Mouse (Mus musculus) heart, embryonic 15.5 days (tissue): ENCODE results near the gene Gm4787. TPM values are rescaled to one million over a fixed set of nuclear protein-coding genes. Genes with fewer than 3 reads are reported as not detected.

ENCODE experiments used
- polyA plus RNA-seq: library from polyadenylated mRNA; unstranded; fragments of >200 nt; fragmentation: Nextera tagmentation; extraction: Ambion mirVana; gene quantifications from 2 replicates; pipeline ENCODE4 v1.2.1, GENCODE M21; 2015

The Gm4787 gene
- polyA plus RNA-seq, 1 experiment from 2014 or later: 0.14 TPM

Other genes with a start within 250 kb of the Gm4787 start
- 0.60 TPM in 2 replicates for gene Slc8a3, start 46.3 kb downstream of the Gm4787 start, polyA plus RNA-seq
- gene Adam4, start 42.5 kb upstream of the Gm4787 start, polyA plus RNA-seq: 0.23 and 0.39 TPM in 2 replicates
- gene Cox16, start 105.7 kb upstream of the Gm4787 start, polyA plus RNA-seq: 79.0 and 88.6 TPM in 2 replicates
- gene Gm20498, start 153.4 kb upstream of the Gm4787 start, polyA plus RNA-seq: 26.9 and 28.9 TPM in 2 replicates
- gene Synj2bp, start 153.4 kb upstream of the Gm4787 start, polyA plus RNA-seq: 29.7 and 33.7 TPM in 2 replicates
- 0.15 and 0.23 TPM in 2 replicates for gene Adam21, start 189.0 kb upstream of the Gm4787 start, polyA plus RNA-seq
- gene Med6, start 215.5 kb upstream of the Gm4787 start, polyA plus RNA-seq: 37.6 and 42.4 TPM in 2 replicates